Mouse (Mus musculus) lung, postnatal 0 days (tissue): ENCODE measurements around the gene Pax3.

Source experiments
- CTCF ChIP-seq: IDR thresholded peaks from 2 replicates; pipeline ENCODE4 v1.5.1; 2016; ENCODE audit warnings: antibody characterized with exemption, mild to moderate bottlenecking
- EP300 ChIP-seq: IDR thresholded peaks from 2 replicates; pipeline ENCODE4 v1.6.1; 2016; ENCODE audit warnings: antibody characterized with exemption, mild to moderate bottlenecking, control low read depth

DNA sequence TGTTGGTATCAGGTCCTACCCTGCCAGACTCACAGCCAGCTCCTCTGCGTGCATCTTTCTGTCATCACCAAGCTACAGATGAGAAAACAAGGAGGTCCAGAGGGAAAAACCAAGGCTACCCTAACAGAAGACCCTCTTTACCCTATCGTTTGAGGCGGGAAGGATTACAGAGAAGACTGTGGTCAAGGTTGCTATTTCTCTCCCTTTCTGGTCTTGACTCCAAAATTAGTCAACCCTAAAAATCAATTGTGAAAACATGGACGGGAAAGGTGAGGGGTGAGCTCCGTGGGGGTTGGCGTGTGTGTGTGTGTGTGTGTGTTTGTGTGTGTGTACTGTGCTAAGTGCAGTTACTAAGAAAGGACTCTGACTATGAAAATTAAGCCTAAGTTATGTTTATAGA is 54.0 kb downstream of the Pax3 start:
- TF ChIP-seq EP300 (no peak), CTCF (no peak)
